Mouse (Mus musculus): ENCODE data around the gene Cdkn2aipnl. TPM values are rescaled to one million over a fixed set of nuclear protein-coding genes. Genes with fewer than 3 reads are reported as not detected.

Gene Cdkn2aipnl
- polyA plus RNA-seq, 1 experiment, result 52.7 TPM

DNA sequence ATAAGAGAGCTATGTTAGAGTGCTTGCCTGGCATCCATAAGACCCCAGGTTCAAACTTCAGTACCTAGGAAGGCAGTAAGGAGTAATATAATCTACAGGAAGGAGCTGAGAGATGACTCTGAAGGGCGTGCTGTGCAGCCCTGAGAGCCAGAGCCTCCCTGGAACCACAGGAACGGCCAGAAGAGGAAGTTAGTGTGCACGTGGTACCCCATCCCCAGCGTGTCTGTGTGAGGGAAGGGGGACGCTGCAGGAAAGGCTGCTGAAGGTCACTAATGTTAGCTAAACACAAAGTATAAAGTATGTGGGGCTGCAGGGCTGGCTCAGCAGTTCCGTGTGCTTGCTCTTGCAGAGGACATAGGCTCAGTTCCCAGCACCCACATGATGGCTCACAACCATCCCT, 41.9 kb upstream of the Cdkn2aipnl start:
- H3K4me3 ChIP-seq (ENCODE audit: insufficient read depth, poor library complexity, severe bottlenecking), result no peak overlapping the region
- no peak overlapping the region for H3ac ChIP-seq (ENCODE audit: control insufficient read depth, insufficient read length, low read depth)
- no peaks in the 10 kb centered on the region for H3K79me2 ChIP-seq (ENCODE audit: control insufficient read depth, insufficient read depth)
- H3K79me3 ChIP-seq (ENCODE audit: low read depth), result no peaks in the 10 kb centered on the region
- no peaks in the 10 kb centered on the region for H3K27me3 ChIP-seq (ENCODE audit: control insufficient read depth, insufficient read depth, insufficient read length)
- no peaks in the 10 kb centered on the region for H3K36me3 ChIP-seq (ENCODE audit: control insufficient read depth, insufficient read depth)
- no peak for TF ChIP-seq MYOG (IDR thresholded peaks at IDR 0.05; ENCODE audit: control insufficient read depth, extremely low read depth, insufficient read length)
- TF ChIP-seq MAX (IDR thresholded peaks at IDR 0.05), result no peak
- TF ChIP-seq FOSL1 (IDR thresholded peaks at IDR 0.05; ENCODE audit: insufficient read depth, low read length, poor library complexity, severe bottlenecking), result no peak
- TF ChIP-seq CEBPB (IDR thresholded peaks at IDR 0.05; ENCODE audit: low read depth), result no peak

DNA sequence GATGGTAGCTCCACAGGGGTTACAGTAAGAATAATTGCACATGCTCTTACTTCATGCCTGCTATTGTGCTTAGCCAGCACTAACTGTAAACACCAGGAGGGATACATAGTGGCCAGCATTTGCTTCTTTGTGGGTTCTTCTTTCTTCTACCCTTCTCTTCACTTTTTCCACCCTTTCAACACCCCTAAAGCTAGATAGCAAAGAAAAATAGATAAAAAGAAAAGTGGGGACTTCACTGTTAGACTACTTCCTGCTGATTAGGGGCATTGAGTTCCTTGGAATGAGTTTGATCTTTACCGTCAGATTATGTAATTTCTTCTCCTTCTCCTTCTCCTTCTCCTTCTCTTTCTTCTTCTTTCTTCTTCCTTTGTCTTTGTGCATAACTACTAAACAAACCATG, 41.1 kb upstream of the Cdkn2aipnl start:
- no peak overlapping the region for H3K4me3 ChIP-seq (ENCODE audit: insufficient read depth, poor library complexity, severe bottlenecking)
- no peaks in the 10 kb centered on the region for H3K27me3 ChIP-seq (ENCODE audit: control insufficient read depth, insufficient read depth, insufficient read length)
- H3ac ChIP-seq (ENCODE audit: control insufficient read depth, insufficient read length, low read depth), result no peak overlapping the region
- H3K79me2 ChIP-seq (ENCODE audit: control insufficient read depth, insufficient read depth), result no peaks in the 10 kb centered on the region
- no peak for TF ChIP-seq USF1 (IDR thresholded peaks at IDR 0.05; ENCODE audit: low read depth)
- TF ChIP-seq FOSL1 (IDR thresholded peaks at IDR 0.05; ENCODE audit: insufficient read depth, low read length, poor library complexity, severe bottlenecking), result no peak
- TF ChIP-seq MYOG (IDR thresholded peaks at IDR 0.05; ENCODE audit: control insufficient read depth, extremely low read depth, insufficient read length), result no peak
- TF ChIP-seq CEBPB (IDR thresholded peaks at IDR 0.05; ENCODE audit: low read depth), result no peak
- TF ChIP-seq CTCF (IDR thresholded peaks at IDR 0.05; ENCODE audit: control insufficient read depth, insufficient read depth, insufficient read length), result no peak
- no peak for TF ChIP-seq MAX (IDR thresholded peaks at IDR 0.05)
- TF ChIP-seq MYOD1 (IDR thresholded peaks at IDR 0.05; ENCODE audit: control insufficient read depth, insufficient read length, low read depth), result no peak
- no peaks in the 10 kb centered on the region for H3K79me3 ChIP-seq (ENCODE audit: low read depth)
- H3K36me3 ChIP-seq (ENCODE audit: control insufficient read depth, insufficient read depth), result no peaks in the 10 kb centered on the region

DNA sequence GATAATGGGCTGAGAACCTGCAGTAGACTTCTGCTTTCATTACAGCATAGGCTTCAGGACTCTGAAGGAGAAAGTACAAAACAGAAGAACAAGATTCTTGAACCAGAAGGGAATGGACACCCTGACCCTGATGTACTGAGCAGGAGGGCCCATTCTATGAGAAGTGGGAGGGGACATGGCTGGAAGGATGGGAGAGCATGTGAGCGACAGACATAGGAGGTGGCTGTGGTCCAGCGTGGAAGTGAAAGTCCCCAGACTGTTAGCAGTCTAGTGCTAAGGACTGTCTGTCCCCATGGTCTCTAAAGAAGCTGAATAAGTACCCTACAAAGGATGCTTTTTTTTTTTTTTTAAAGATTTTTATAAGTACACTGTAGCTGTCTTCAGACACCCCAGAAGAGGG, 40.4 kb upstream of the Cdkn2aipnl start:
- Histone ChIP-seq H3K79me2 (ENCODE audit: control insufficient read depth, insufficient read depth) (no peaks in the 10 kb centered on the region), H3K79me3 (ENCODE audit: low read depth) (no peaks in the 10 kb centered on the region), H3K36me3 (ENCODE audit: control insufficient read depth, insufficient read depth) (no peaks in the 10 kb centered on the region), H3K27me3 (ENCODE audit: control insufficient read depth, insufficient read depth, insufficient read length) (no peaks in the 10 kb centered on the region), H3K4me3 (ENCODE audit: insufficient read depth, poor library complexity, severe bottlenecking) (no peak overlapping the region), H3ac (ENCODE audit: control insufficient read depth, insufficient read length, low read depth) (no peak overlapping the region)
- TF ChIP-seq CEBPB (IDR thresholded peaks at IDR 0.05; ENCODE audit: low read depth) (no peak), MAX (IDR thresholded peaks at IDR 0.05) (no peak)

DNA sequence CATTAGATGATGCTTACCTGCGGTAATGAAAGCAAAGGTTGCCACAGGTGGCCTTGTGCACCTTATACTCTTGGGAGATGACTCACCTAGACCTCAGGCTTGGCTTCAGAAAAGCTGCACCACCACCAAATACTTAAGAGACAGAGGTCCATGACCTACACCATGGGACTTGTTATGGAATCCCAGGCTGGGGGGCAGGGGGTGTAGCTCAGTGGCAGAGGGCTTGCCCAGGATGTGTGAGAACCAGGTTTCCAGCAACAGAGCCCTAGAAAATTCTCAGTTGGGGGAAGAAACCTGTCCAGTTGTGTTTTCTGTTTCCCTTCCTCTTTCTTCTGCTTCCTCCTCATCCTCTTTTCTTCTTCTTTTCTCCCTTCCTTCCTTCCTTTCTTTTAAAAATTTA, 36.3 kb upstream of the Cdkn2aipnl start:
- no peaks in the 10 kb centered on the region for H3K27me3 ChIP-seq (ENCODE audit: control insufficient read depth, insufficient read depth, insufficient read length)
- no peaks in the 10 kb centered on the region for H3K36me3 ChIP-seq (ENCODE audit: control insufficient read depth, insufficient read depth)
- no peak overlapping the region for H3K4me3 ChIP-seq (ENCODE audit: insufficient read depth, poor library complexity, severe bottlenecking)
- H3K79me2 ChIP-seq (ENCODE audit: control insufficient read depth, insufficient read depth), result no peaks in the 10 kb centered on the region
- TF ChIP-seq CEBPB (IDR thresholded peaks at IDR 0.05; ENCODE audit: low read depth) (no peak), USF1 (IDR thresholded peaks at IDR 0.05; ENCODE audit: low read depth) (no peak), MYOD1 (IDR thresholded peaks at IDR 0.05; ENCODE audit: control insufficient read depth, insufficient read length, low read depth) (no peak), CTCF (IDR thresholded peaks at IDR 0.05; ENCODE audit: control insufficient read depth, insufficient read depth, insufficient read length) (no peak), MAX (IDR thresholded peaks at IDR 0.05) (no peak), FOSL1 (IDR thresholded peaks at IDR 0.05; ENCODE audit: insufficient read depth, low read length, poor library complexity, severe bottlenecking) (no peak), MYOG (IDR thresholded peaks at IDR 0.05; ENCODE audit: control insufficient read depth, extremely low read depth, insufficient read length) (no peak)
- no peaks in the 10 kb centered on the region for H3K79me3 ChIP-seq (ENCODE audit: low read depth)
- H3ac ChIP-seq (ENCODE audit: control insufficient read depth, insufficient read length, low read depth), result no peak overlapping the region

DNA sequence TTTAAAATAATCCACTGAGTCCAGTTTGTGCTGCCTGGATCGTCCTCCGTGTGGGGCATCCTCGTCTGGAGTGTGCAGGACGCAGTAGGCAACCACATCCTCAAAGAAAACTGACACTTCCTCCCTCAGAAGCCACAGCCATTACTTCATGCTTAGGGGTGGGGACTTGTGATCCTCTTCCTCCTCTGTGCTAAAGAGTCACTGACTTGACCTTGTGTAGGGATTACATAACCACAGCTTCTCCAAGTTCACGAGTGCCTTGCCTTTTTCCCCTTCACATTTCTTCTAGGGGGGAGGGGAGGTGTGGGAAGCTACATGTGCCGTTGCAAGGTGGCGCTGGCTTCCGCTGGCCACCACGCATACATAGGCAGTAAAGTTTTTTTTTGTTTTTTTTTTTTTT, 35.7 kb upstream of the Cdkn2aipnl start:
- H3K4me3 ChIP-seq (ENCODE audit: insufficient read depth, poor library complexity, severe bottlenecking), result no peak overlapping the region
- no peak for TF ChIP-seq FOSL1 (IDR thresholded peaks at IDR 0.05; ENCODE audit: insufficient read depth, low read length, poor library complexity, severe bottlenecking)
- TF ChIP-seq MAX (IDR thresholded peaks at IDR 0.05), result no peak
- no peak for TF ChIP-seq MYOG (IDR thresholded peaks at IDR 0.05; ENCODE audit: control insufficient read depth, extremely low read depth, insufficient read length)
- TF ChIP-seq MYOD1 (IDR thresholded peaks at IDR 0.05; ENCODE audit: control insufficient read depth, insufficient read length, low read depth), result no peak
- TF ChIP-seq USF1 (IDR thresholded peaks at IDR 0.05; ENCODE audit: low read depth), result no peak
- TF ChIP-seq CEBPB (IDR thresholded peaks at IDR 0.05; ENCODE audit: low read depth), result no peak
- no peak for TF ChIP-seq CTCF (IDR thresholded peaks at IDR 0.05; ENCODE audit: control insufficient read depth, insufficient read depth, insufficient read length)
- no peaks in the 10 kb centered on the region for H3K79me3 ChIP-seq (ENCODE audit: low read depth)
- H3ac ChIP-seq (ENCODE audit: control insufficient read depth, insufficient read length, low read depth), result no peak overlapping the region
- no peaks in the 10 kb centered on the region for H3K36me3 ChIP-seq (ENCODE audit: control insufficient read depth, insufficient read depth)
- H3K79me2 ChIP-seq (ENCODE audit: control insufficient read depth, insufficient read depth), result no peaks in the 10 kb centered on the region
- no peaks in the 10 kb centered on the region for H3K27me3 ChIP-seq (ENCODE audit: control insufficient read depth, insufficient read depth, insufficient read length)

DNA sequence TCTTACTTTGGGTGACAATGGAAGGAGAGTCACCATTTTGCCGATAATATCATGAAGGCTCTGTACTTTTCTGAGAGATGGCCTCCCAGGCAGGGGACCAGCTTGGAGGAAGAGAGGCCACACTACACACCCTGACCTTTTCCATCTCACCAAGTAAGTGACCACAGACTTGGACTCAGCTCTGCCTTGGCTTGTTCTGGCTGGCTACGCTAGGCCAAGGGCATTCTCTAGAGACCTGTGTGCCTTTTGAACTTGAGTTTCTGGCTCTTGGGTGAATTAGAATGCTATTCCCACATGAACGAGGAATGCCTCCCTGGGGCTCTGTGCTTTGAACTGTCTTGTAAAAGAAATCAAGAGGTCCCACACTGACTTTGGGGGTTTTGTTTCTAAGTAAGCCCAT, 33.2 kb upstream of the Cdkn2aipnl start:
- no peaks in the 10 kb centered on the region for H3K79me2 ChIP-seq (ENCODE audit: control insufficient read depth, insufficient read depth)

More for the DNA sequence above, 33.2 kb upstream of the Cdkn2aipnl start:
- TF ChIP-seq FOSL1 (IDR thresholded peaks at IDR 0.05; ENCODE audit: insufficient read depth, low read length, poor library complexity, severe bottlenecking), result no peak
- TF ChIP-seq MYOG (IDR thresholded peaks at IDR 0.05; ENCODE audit: control insufficient read depth, extremely low read depth, insufficient read length), result no peak
- no peak for TF ChIP-seq USF1 (IDR thresholded peaks at IDR 0.05; ENCODE audit: low read depth)
- no peak for TF ChIP-seq MYOD1 (IDR thresholded peaks at IDR 0.05; ENCODE audit: control insufficient read depth, insufficient read length, low read depth)
- TF ChIP-seq MAX (IDR thresholded peaks at IDR 0.05), result no peak
- TF ChIP-seq CEBPB (IDR thresholded peaks at IDR 0.05; ENCODE audit: low read depth), result no peak
- no peak for TF ChIP-seq CTCF (IDR thresholded peaks at IDR 0.05; ENCODE audit: control insufficient read depth, insufficient read depth, insufficient read length)
- Histone ChIP-seq H3ac (ENCODE audit: control insufficient read depth, insufficient read length, low read depth) (no peak overlapping the region), H3K79me3 (ENCODE audit: low read depth) (no peaks in the 10 kb centered on the region), H3K36me3 (ENCODE audit: control insufficient read depth, insufficient read depth) (no peaks in the 10 kb centered on the region), H3K4me3 (ENCODE audit: insufficient read depth, poor library complexity, severe bottlenecking) (no peak overlapping the region), H3K27me3 (ENCODE audit: control insufficient read depth, insufficient read depth, insufficient read length) (no peaks in the 10 kb centered on the region)

Measured in C2C12 (cell line).